Mouse (Mus musculus): ENCODE results near the gene Plxdc1. TPM values are rescaled to one million over a fixed set of nuclear protein-coding genes. Genes with fewer than 3 reads are reported as not detected.

Plxdc1 gene
- polyA plus RNA-seq, 1 experiment: not detected

GRCm38 (mm10) chr11:98026570-98027296, 40.5 kb upstream of the Plxdc1 start, which contains the start of gene Rpl19:
Gene Rpl19, plus strand, starts transcription at chr11:98026710.
- Histone ChIP-seq H3K4me3 (ENCODE audit: insufficient read depth, low read depth, low read length) (peak within 1 kb of the TSS; percentile 88), H3K4me1 (ENCODE audit: control insufficient read depth, insufficient read depth, low read length) (peaks cover 11% of the 10 kb centered on the region), H3K27ac (ENCODE audit: insufficient read depth, low read depth, low read length) (peak within 1 kb of the TSS; percentile 82)
- WGBS: under 1% methylated on average over 69 of the region's 69 CpGs
- TF ChIP-seq POLR2A (IDR thresholded peaks at IDR 0.05; ENCODE audit: insufficient read depth, low read depth, low read length): peak; percentile 71
- no peak for TF ChIP-seq CTCF (IDR thresholded peaks at IDR 0.05; ENCODE audit: insufficient read depth, low read depth, low read length)

GRCm38 (mm10) chr11:98026248-98026569, 40.0 kb upstream of the Plxdc1 start:
- TF ChIP-seq CTCF (IDR thresholded peaks at IDR 0.05; ENCODE audit: insufficient read depth, low read depth, low read length): no peak
- Histone ChIP-seq H3K4me3 (ENCODE audit: insufficient read depth, low read depth, low read length) (peak overlapping the region; percentile 88), H3K4me1 (ENCODE audit: control insufficient read depth, insufficient read depth, low read length) (peaks cover 16% of the 10 kb centered on the region), H3K27ac (ENCODE audit: insufficient read depth, low read depth, low read length) (peak overlapping the region; percentile 77)
- 3% methylated on average over 15 of the region's 15 CpGs for WGBS

- 94% methylated on average over 3 of the region's 3 CpGs for WGBS
- H3K27ac ChIP-seq (ENCODE audit: insufficient read depth, low read depth, low read length): no peak overlapping the region
- peaks cover 29% of the 10 kb centered on the region for H3K4me1 ChIP-seq (ENCODE audit: control insufficient read depth, insufficient read depth, low read length)
- no peak overlapping the region for H3K4me3 ChIP-seq (ENCODE audit: insufficient read depth, low read depth, low read length)
- TF ChIP-seq CTCF (IDR thresholded peaks at IDR 0.05; ENCODE audit: insufficient read depth, low read depth, low read length) (no peak), POLR2A (IDR thresholded peaks at IDR 0.05; ENCODE audit: insufficient read depth, low read depth, low read length) (no peak)
Observed at GRCm38 (mm10) chr11:98024516-98024915, 38.3 kb upstream of the Plxdc1 start.

- peaks cover 41% of the 10 kb centered on the region for H3K4me1 ChIP-seq (ENCODE audit: control insufficient read depth, insufficient read depth, low read length)
- under 1% methylated on average over 46 of the region's 52 CpGs for WGBS
- H3K27ac ChIP-seq (ENCODE audit: insufficient read depth, low read depth, low read length): peak within 1 kb of the TSS; percentile 96
- H3K4me3 ChIP-seq (ENCODE audit: insufficient read depth, low read depth, low read length): peak within 1 kb of the TSS; percentile 94
- TF ChIP-seq CTCF (IDR thresholded peaks at IDR 0.05; ENCODE audit: insufficient read depth, low read depth, low read length) (no peak), POLR2A (IDR thresholded peaks at IDR 0.05; ENCODE audit: insufficient read depth, low read depth, low read length) (peak; percentile 65; the same call in 1 of the 2 replicates)
Observed at GRCm38 (mm10) chr11:98022555-98023371, 36.5 kb upstream of the Plxdc1 start, which contains the start of gene Cacnb1. Gene Cacnb1, minus strand, starts transcription at chr11:98023034.

- H3K4me3 ChIP-seq (ENCODE audit: insufficient read depth, low read depth, low read length): peak overlapping the region; percentile 94
- H3K4me1 ChIP-seq (ENCODE audit: control insufficient read depth, insufficient read depth, low read length): peaks cover 45% of the 10 kb centered on the region
- no peak for TF ChIP-seq CTCF (IDR thresholded peaks at IDR 0.05; ENCODE audit: insufficient read depth, low read depth, low read length)
- peak overlapping the region; percentile 96 for H3K27ac ChIP-seq (ENCODE audit: insufficient read depth, low read depth, low read length)
- WGBS: under 1% methylated on average over 23 of the region's 23 CpGs
Observed at GRCm38 (mm10) chr11:98022253-98022554, 36.0 kb upstream of the Plxdc1 start.

- TF ChIP-seq CTCF (IDR thresholded peaks at IDR 0.05; ENCODE audit: insufficient read depth, low read depth, low read length): no peak
- TF ChIP-seq POLR2A (IDR thresholded peaks at IDR 0.05; ENCODE audit: insufficient read depth, low read depth, low read length): no peak
- H3K4me3 ChIP-seq (ENCODE audit: insufficient read depth, low read depth, low read length): peak overlapping the region; percentile 94
- peak overlapping the region; percentile 96 for H3K27ac ChIP-seq (ENCODE audit: insufficient read depth, low read depth, low read length)
- peaks cover 50% of the 10 kb centered on the region for H3K4me1 ChIP-seq (ENCODE audit: control insufficient read depth, insufficient read depth, low read length)
- WGBS: 4% methylated on average over 34 of the region's 34 CpGs
Observed at GRCm38 (mm10) chr11:98021565-98022252, 35.5 kb upstream of the Plxdc1 start.

- Histone ChIP-seq H3K4me1 (ENCODE audit: control insufficient read depth, insufficient read depth, low read length) (peaks cover 52% of the 10 kb centered on the region), H3K4me3 (ENCODE audit: insufficient read depth, low read depth, low read length) (peak overlapping the region; percentile 94), H3K27ac (ENCODE audit: insufficient read depth, low read depth, low read length) (peak overlapping the region; percentile 24; the same call in 1 of the 2 replicates)
- WGBS: 13% methylated on average over 2 of the region's 2 CpGs
- TF ChIP-seq CTCF (IDR thresholded peaks at IDR 0.05; ENCODE audit: insufficient read depth, low read depth, low read length) (no peak), POLR2A (IDR thresholded peaks at IDR 0.05; ENCODE audit: insufficient read depth, low read depth, low read length) (no peak)
Observed at GRCm38 (mm10) chr11:98021118-98021517, 34.9 kb upstream of the Plxdc1 start.

- Histone ChIP-seq H3K4me1 (ENCODE audit: control insufficient read depth, insufficient read depth, low read length) (peaks cover 48% of the 10 kb centered on the region), H3K4me3 (ENCODE audit: insufficient read depth, low read depth, low read length) (peak overlapping the region; percentile 12), H3K27ac (ENCODE audit: insufficient read depth, low read depth, low read length) (peak overlapping the region; percentile 37)
- no peak for TF ChIP-seq POLR2A (IDR thresholded peaks at IDR 0.05; ENCODE audit: insufficient read depth, low read depth, low read length)
- no peak for TF ChIP-seq CTCF (IDR thresholded peaks at IDR 0.05; ENCODE audit: insufficient read depth, low read depth, low read length)
- WGBS: 23% methylated on average over 1 of the region's 1 CpGs
Observed at GRCm38 (mm10) chr11:98020710-98021109, 34.5 kb upstream of the Plxdc1 start.
